Mouse (Mus musculus) midbrain, embryonic 10.5 days (tissue): ENCODE data around the gene Fetub. TPM values are rescaled to one million over a fixed set of nuclear protein-coding genes. Genes with fewer than 3 reads are reported as not detected.
"Not testable (repeated sequence)": the region's sequence is repeated elsewhere in the genome, so short reads cannot be mapped to it uniquely, and the experiment has no call there.

Experiments
- DNase-seq: peaks from one replicate; pipeline ENCODE4 v3.0.0-alpha.2; 2017; ENCODE audit warnings: low spot score
- H3K27ac ChIP-seq: fragments of 300-500 bp; sonication (generic); replicated peaks from 2 replicates; pipeline ENCODE4 v1.5.1; 2016; ENCODE audit warnings: mild to moderate bottlenecking
- H3K27me3 ChIP-seq: fragments of 300-500 bp; sonication (generic); 2 replicates; pipeline ENCODE4 v1.6.1; 2016; ENCODE audit warnings: low read depth, mild to moderate bottlenecking; ENCODE audit not compliant: poor library complexity, severe bottlenecking
- H3K36me3 ChIP-seq: fragments of 300-500 bp; sonication (generic); 2 replicates; pipeline ENCODE4 v1.6.1; 2016; ENCODE audit warnings: mild to moderate bottlenecking, moderate library complexity
- H3K4me1 ChIP-seq: fragments of 300-500 bp; sonication (generic); 2 replicates; pipeline ENCODE4 v1.6.1; 2016
- H3K4me3 ChIP-seq: fragments of 300-500 bp; sonication (generic); 2 replicates; pipeline ENCODE4 v1.5.1; 2016; ENCODE audit warnings: mild to moderate bottlenecking, moderate library complexity
- H3K9me3 ChIP-seq: fragments of 300-500 bp; sonication (generic); replicated peaks from 2 replicates; pipeline ENCODE4 v1.6.1; 2016; ENCODE audit warnings: mild to moderate bottlenecking
- WGBS: fragments of 180-500 bp; shearing (Covaris S2); methylation state at CpG from one replicate; pipeline ENCODE4 v1.1.7; 2016; 5-methylcytosine and 5-hydroxymethylcytosine counted together
- polyA plus RNA-seq: library from polyadenylated mRNA; unstranded; fragments of >200 nt; fragmentation: Nextera tagmentation; extraction: Ambion mirVana; gene quantifications from 2 replicates; pipeline ENCODE4 v1.2.1, GENCODE M21; 2016

Fetub gene
- polyA plus RNA-seq, 1 experiment from 2014 or later = not detected

DNA sequence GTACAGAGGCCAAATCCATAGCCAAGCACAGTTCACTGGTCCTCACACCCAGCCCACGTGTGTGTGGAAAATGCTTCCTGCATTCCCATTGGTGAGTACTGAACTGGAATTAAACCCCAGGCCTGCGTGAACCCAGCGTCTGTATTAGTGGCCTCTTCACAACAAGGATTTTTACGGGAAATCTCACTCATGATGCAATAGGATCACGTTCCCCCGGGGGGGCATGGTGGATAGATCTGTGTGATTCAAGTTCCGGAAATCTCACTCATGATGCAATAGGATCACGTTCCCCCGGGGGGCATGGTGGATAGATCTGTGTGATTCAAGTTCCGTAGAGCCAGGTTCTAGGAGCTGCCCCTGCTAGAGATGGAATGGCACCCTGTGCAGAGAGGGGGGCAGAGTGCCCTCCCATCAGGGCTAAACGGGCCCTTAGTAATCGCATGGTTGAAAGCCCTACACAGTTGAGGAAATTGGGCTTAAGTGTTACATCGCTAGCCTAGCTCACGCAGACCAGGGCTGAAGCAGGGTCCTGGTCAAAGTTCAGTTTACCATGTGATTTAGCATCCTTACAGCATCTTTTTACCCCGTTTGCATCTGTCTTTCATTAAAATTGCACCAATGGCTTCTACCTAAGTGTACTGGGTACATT is 654 bp downstream of the Fetub start:
- no peak for DNase-seq
- 73% methylated on average over 15 of the region's 15 CpGs for WGBS
- no peaks in the 10 kb centered on the region for H3K27me3 ChIP-seq
- no peaks in the 10 kb centered on the region for H3K4me1 ChIP-seq
- H3K36me3 ChIP-seq = no peaks in the 10 kb centered on the region
- H3K4me3 ChIP-seq = no peak overlapping the region
- no peaks in the 10 kb centered on the region for H3K9me3 ChIP-seq
- no peak overlapping the region for H3K27ac ChIP-seq

DNA sequence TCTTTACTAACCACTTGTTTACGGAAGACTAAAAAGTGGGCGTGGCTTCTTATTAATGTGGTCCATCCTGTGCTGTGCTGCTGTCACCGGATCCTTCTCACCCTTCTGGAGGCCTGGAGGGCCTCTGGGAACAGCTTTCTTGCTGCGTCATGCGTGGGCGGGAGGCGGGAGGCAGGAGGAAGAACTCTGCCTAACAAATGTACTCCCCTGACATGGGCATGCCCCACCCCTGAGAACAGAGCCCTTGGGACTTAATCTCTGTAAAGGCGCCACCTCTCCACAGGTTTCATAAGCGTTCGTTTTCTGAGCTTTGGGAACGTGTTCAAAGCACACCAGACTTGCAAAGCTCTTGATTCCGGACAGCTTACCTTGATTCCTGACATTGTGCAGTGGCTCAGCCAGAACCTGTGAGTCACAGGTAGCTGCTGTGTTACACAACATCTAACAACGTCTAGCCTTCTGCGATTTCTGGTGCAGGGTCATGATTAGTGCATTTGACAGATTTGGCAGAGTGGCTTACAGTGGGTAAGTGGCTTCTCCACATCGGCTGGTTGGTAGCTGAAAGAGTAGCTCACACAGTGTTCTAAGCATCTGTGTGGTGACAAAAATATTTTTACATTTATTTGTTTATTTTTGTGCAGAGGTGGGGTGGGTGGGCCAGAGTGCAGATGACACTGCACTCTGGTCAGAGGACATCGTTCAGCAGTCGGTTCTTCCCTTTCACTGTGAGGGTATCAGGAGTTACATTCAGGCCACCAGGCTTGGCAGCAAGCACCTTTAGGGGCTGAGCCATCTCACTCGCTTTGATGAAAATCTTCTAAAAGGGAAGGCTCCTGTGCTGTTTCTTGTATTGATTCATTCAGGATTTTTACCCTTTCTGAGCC is 2.1 kb downstream of the Fetub start:
- 73% methylated on average over 18 of the region's 18 CpGs for WGBS
- Histone ChIP-seq H3K4me3 (no peak overlapping the region), H3K36me3 (no peaks in the 10 kb centered on the region), H3K27me3 (no peaks in the 10 kb centered on the region), H3K27ac (no peak overlapping the region), H3K4me1 (no peaks in the 10 kb centered on the region), H3K9me3 (no peaks in the 10 kb centered on the region)
- no peak for DNase-seq

DNA sequence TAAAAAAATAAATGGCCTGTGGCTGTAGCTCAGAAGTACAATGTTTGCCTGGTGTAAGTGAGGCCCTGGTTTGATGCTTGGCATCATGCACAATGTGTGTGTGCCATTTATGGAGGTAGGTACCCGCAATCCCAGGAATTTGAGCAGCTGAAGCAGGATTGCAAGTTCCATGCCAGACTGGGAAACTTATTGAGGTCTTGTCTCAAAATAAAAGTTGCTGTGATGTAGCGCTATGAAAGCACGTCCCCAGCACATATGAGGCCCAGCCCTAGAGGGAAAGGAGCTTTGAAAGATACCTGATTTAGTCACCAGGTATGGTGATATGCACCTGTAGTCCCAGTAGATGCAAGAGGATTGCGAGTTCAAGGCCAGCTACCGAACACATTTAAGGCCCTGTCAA is 3.6 kb downstream of the Fetub start:
- DNase-seq = no peak
- Histone ChIP-seq H3K4me1 (no peaks in the 10 kb centered on the region), H3K27me3 (no peaks in the 10 kb centered on the region), H3K36me3 (no peaks in the 10 kb centered on the region), H3K27ac (no peak overlapping the region), H3K9me3 (no peaks in the 10 kb centered on the region), H3K4me3 (no peak overlapping the region)
- 94% methylated on average over 5 of the region's 5 CpGs for WGBS

DNA sequence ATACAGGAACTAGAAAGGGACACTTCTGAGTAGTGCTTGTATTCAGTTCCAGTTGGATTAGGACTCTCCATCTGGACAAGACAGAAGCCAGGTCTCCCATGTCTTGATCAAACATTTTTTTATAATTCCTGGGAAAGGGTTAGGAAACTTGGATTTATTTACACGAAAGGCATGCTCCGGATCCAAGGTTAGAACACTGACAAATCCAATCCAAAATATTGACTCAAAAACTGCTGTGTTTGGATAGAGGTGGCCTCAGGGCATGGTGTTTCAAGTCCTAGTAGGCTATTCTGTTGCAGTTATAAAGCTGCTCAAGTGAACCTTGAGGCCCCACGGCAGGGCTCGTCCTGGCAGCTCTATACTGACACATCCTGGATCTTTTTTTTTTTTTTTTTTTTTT is 4.3 kb downstream of the Fetub start:
- DNase-seq = no peak
- no peak overlapping the region for H3K4me3 ChIP-seq
- no peaks in the 10 kb centered on the region for H3K9me3 ChIP-seq
- H3K27me3 ChIP-seq = no peaks in the 10 kb centered on the region
- H3K27ac ChIP-seq = no peak overlapping the region
- H3K4me1 ChIP-seq = no peaks in the 10 kb centered on the region
- 87% methylated on average over 4 of the region's 4 CpGs for WGBS
- H3K36me3 ChIP-seq = no peaks in the 10 kb centered on the region

DNA sequence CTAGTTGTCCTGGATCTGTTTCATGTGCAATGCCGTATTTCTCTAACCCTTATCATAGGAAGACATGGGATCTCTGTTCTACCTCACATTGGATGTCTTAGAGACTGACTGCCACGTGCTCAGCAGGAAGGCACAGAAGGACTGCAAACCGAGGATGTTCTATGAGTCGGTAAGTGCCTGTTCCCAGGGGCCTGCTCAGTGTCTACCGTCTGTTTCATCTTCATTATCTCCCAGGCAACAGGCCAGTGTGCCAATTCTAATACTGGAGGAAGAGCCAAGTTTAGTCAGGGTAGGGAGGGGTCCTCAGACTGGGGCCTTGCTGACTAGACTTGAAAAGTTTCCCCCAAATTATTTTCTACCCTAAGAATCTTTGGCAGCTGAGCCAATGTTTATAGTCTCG is 11.4 kb downstream of the Fetub start:
- H3K36me3 ChIP-seq = no peaks in the 10 kb centered on the region
- no peak overlapping the region for H3K4me3 ChIP-seq
- 77% methylated on average over 6 of the region's 6 CpGs for WGBS
- H3K27ac ChIP-seq = no peak overlapping the region
- H3K9me3 ChIP-seq = no peaks in the 10 kb centered on the region
- H3K27me3 ChIP-seq = no peaks in the 10 kb centered on the region
- DNase-seq = no peak
- no peaks in the 10 kb centered on the region for H3K4me1 ChIP-seq

DNA sequence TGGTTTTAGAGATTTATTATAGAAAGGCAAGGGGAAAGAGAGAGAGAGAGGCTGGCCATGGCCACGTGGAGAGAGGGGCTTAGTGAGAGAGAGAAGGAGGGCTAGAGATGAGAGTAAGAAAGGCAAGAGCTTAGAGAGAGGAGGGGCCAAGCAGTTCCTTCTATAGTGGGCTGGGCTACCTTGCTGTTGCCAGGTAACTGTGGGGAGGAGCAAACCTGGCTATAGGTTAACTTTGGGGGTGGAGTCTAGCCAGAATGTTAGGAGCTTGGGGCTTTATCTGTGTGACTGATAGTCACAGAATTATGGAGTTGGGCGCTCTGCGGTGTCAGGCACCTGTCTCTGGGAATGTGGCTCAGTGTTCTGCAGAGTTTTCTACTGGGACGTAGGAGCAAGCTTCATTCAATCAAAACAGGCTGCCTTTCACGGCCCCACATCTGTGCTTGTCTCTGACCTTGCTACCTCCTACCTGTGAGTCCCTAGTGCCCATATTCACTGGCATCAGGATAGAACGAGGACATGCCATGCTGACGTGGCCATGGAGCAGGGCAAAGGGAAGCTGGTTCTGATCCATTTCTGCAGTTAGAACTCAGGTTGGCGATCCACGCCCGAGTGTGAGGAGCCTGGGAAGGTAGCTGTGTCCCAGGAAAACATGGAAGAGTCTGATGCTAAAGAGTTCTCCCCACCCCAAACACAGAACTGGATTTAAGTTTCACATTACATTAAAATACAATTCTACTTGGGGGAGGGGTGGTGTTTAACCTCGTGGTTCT is 13.5 kb downstream of the Fetub start:
- Histone ChIP-seq H3K9me3 (no peaks in the 10 kb centered on the region), H3K4me1 (no peaks in the 10 kb centered on the region), H3K27ac (no peak overlapping the region), H3K36me3 (no peaks in the 10 kb centered on the region), H3K27me3 (no peaks in the 10 kb centered on the region), H3K4me3 (no peak overlapping the region)
- WGBS = 88% methylated on average over 11 of the region's 11 CpGs
- no peak for DNase-seq

DNA sequence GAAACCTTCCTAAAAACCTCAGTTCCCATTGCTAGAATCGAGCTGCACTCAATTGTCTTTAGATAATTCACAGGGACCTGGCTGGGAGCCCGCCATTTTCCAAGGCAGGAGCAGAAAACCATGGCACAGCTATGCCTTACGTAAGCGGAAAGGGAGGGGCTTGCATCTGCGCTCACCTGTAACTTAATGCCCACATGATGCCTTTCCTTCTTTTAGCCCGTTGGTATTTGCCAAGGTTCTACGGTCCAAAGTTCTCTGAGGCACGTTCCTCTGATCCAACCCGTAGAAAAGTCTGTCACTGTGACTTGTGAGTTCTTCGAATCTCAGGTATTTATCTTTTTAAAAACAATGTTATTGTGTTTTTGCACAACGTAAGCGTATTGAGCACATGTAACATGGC is 19.5 kb downstream of the Fetub start:
- H3K27ac ChIP-seq = no peak overlapping the region
- H3K27me3 ChIP-seq = no peaks in the 10 kb centered on the region
- no peak for DNase-seq
- no peak overlapping the region for H3K4me3 ChIP-seq
- WGBS = 92% methylated on average over 12 of the region's 12 CpGs
- no peaks in the 10 kb centered on the region for H3K4me1 ChIP-seq
- H3K9me3 ChIP-seq = 0 out of 2 replicates have a peak, but pooled peaks cover 3% of the 10 kb centered on the region
- H3K36me3 ChIP-seq = no peaks in the 10 kb centered on the region

DNA sequence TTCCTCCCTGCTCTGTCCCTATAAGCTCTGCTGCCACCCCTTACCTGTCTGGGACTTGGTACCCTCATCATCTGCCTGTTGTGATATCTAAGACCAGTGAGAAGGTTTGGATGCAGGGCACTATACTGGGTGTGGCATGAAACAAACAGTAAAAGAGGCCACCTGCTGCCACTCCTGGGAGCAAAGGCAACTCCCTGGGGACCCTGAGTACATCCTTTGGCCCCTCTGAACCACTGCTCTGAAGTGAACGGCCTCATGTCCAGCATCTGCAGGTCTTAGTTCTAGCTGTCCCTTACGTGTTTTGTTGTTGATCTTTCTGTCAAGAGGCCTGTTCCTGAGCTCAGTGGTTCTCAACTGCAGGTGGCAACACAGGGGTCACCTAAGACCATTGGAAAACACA is 20.4 kb downstream of the Fetub start:
- 83% methylated on average over 2 of the region's 2 CpGs for WGBS
- 0 out of 2 replicates have a peak, but pooled peaks cover 3% of the 10 kb centered on the region for H3K9me3 ChIP-seq
- no peaks in the 10 kb centered on the region for H3K36me3 ChIP-seq
- no peaks in the 10 kb centered on the region for H3K27me3 ChIP-seq
- H3K4me3 ChIP-seq = no peak overlapping the region
- DNase-seq = no peak
- H3K27ac ChIP-seq = no peak overlapping the region
- no peaks in the 10 kb centered on the region for H3K4me1 ChIP-seq

DNA sequence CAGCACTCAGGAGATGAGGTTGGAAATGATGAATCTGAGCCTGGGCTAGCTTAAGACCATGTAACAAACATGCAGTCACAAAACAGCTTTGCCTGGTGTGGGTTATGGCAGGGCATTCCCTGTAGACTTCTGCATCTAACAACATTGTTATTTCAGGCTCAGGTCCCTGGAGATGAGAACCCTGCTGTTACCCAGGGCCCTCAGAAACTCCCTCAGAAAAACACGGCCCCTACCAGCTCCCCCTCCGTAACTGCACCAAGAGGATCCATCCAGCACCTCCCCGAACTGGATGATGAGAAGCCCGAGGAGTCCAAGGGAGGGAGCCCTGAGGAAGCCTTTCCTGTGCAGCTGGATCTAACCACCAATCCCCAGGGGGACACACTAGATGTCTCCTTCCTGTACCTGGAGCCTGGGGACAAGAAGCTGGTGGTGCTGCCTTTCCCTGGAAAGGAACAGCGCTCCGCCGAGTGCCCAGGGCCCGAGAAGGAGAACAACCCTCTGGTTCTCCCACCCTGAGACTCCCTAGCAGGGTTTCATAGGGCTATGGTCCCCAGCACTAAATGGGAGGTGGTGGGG is 21.1 kb downstream of the Fetub start:
- Histone ChIP-seq H3K9me3 (0 out of 2 replicates have a peak, but pooled peaks cover 3% of the 10 kb centered on the region), H3K4me3 (no peak overlapping the region), H3K4me1 (no peaks in the 10 kb centered on the region), H3K27me3 (no peaks in the 10 kb centered on the region), H3K36me3 (no peaks in the 10 kb centered on the region), H3K27ac (no peak overlapping the region)
- DNase-seq = no peak
- 83% methylated on average over 8 of the region's 8 CpGs for WGBS

DNA sequence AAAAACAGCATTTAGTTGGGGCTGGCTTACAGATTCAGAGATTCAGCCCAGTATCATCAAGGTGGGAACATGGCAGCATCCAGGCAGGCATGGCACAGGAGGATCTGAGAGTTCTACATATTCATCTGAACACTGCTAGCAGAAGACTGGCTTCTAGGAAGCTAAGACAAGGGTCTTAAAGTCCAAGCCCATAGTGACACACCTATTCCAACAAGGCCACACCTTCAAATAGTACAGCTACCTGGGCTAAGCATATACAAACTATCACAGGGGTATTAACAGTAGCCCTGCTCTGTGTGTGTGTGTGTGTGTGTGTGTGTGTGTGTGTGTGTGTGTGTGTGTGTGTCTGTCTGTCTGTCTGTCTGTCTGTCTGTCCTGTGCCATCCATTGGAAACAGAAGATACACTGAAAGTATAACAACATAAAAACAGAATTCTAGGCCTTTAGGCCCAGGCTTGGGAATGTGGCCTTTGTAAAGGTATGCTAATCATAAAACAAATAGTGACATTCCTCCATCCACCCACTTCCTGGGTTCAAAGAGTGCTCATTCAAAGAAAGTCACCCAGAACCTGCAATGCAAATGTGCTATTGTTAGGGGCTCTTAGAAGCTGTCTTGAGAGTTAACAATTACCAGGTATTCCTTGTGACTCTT is 23.8 kb downstream of the Fetub start:
- DNase-seq, H3K36me3 ChIP-seq, H3K4me3 ChIP-seq, H3K4me1 ChIP-seq, H3K27me3 ChIP-seq, H3K9me3 ChIP-seq, H3K27ac ChIP-seq: not testable (repeated sequence)

DNA sequence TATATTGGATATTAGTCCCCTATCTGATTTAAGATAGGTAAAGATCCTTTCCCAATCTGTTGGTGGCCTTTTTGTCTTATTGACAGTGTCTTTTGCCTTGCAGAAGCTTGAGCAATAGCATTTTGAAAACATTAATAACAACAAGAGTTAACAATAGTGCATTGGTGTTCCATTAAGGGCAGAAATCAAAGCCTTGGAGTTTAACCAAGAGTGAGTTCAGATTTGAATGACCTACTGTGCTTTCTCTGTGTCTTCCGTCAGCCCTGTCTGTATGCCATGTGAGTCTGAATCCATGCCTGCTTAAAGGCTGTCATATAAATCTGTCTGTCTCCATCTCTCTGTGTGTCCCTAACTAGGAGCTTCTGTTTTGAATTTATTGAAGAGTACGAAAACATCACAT is 29.2 kb downstream of the Fetub start:
- H3K27me3 ChIP-seq = no peaks in the 10 kb centered on the region
- 86% methylated on average over 2 of the region's 2 CpGs for WGBS
- no peaks in the 10 kb centered on the region for H3K36me3 ChIP-seq
- DNase-seq = no peak
- H3K27ac ChIP-seq = no peak overlapping the region
- H3K4me1 ChIP-seq = no peaks in the 10 kb centered on the region
- no peak overlapping the region for H3K4me3 ChIP-seq
- no peaks in the 10 kb centered on the region for H3K9me3 ChIP-seq

DNA sequence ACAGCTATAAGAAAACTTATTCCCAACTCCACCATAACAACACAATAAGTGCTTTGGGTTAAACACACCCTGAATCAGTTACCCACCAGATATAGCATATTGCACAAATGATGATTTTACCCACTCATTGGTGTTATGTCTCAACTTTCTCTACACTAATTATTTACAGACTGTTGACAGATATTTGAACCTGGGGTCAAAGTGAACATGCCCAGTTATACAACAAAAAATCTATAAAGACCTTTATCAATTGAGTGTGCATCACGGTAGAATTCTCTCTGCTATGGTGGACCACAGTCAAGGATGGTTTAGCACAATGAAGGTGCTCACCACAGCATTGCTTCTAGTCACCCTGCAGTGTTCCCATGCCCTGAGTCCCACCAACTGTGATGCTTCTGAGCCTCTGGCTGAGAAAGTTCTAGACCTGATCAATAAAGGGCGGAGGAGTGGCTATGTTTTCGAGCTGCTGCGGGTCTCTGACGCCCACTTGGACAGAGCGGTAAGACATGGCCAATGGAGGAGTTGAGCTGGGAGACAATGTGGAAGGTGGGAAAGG is 32.8 kb downstream of the Fetub start, which contains the start of gene Hrg:
Gene Hrg, plus strand, starts transcription at position 233 of the 556 bp plus-strand sequence.
- Histone ChIP-seq H3K27ac (no peak within 1 kb of the TSS), H3K9me3 (no peaks in the 10 kb centered on the region), H3K4me1 (peaks cover 7% of the 10 kb centered on the region), H3K36me3 (no peaks in the 10 kb centered on the region), H3K4me3 (no peak within 1 kb of the TSS), H3K27me3 (no peaks in the 10 kb centered on the region)
- DNase-seq = no peak
- 92% methylated on average over 6 of the region's 6 CpGs for WGBS
